Mouse (Mus musculus): ENCODE data around the gene Mllt11.

DNA sequence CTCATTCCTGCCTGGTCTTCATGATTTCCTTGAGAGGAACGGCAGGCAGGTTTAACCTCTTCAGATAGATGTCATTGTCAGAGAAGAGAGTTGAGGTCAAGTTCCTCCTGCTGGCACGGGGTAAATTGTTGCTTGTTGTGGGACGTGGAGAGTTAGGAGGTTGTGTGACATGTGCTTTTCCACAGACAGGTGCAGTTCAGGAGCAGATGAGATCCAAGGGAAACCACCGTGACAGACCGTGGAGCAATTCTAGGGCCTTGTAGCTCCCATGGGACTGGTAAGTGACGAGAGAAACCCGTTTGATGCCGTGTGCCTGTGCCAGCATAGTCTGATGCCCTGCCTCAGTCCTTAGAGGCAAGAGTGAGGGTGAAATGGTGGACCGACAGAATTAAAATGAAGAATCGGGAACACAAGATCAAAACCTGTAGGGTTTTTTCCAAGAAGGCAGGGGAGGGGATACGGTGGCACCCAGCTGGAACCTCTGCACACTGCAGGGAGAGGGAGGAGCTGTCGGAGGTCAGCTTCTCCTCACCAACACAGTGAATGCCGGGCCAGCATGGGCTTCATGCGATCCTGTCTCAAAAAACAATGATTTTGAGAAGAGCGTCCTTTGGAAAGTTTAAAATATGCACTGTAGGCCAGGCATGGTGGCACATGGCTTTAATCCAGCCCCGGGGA lies 1.5 kb upstream of the Mllt11 start:
- TF ChIP-seq EP300 (IDR thresholded peaks at IDR 0.05; ENCODE audit: insufficient read depth, low read depth, low read length), result no peak
- TF ChIP-seq POLR2A (IDR thresholded peaks at IDR 0.05; ENCODE audit: insufficient read depth, low read length), result no peak
- TF ChIP-seq CTCF (IDR thresholded peaks at IDR 0.05; ENCODE audit: low read depth, low read length), result no peak
